Mouse (Mus musculus) cortical plate, adult 2 months (tissue): ENCODE data around the gene Grid2.

ENCODE experiments used
- CTCF ChIP-seq: fragments of 200-500 bp; IDR thresholded peaks from 2 replicates; pipeline ENCODE4 v1.5.1; 2011; ENCODE audit warnings: mild to moderate bottlenecking, control low read depth, low read length; ENCODE audit not compliant: insufficient read depth; ENCODE audit errors: extremely low read depth
- POLR2A ChIP-seq: fragments of 200-500 bp; IDR thresholded peaks from 2 replicates; pipeline ENCODE4 v1.6.1; 2011; ENCODE audit warnings: mild to moderate bottlenecking, low read length, control low read depth; ENCODE audit not compliant: insufficient read depth; ENCODE audit errors: extremely low read depth

DNA sequence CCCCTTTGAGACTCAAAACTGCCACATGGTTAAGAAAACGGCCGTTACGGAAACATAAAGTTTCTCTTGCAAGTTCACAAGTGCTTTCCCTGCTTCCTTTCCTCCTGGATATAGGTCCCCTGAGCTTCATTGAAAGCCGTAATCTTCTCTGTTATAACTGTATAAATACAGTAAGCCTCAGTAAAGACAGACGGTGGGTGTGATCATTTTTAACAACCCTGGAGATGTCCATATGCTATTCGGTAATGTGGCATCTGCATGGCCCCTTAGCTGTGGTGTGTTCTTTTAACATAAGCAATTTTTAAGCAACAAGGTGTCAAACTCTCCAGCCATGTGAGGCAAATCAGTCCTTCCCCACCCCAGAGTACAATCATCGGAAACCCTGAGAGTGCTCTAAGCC, 892.9 kb downstream of the Grid2 start:
- TF ChIP-seq CTCF (no peak), POLR2A (no peak)
